Mouse (Mus musculus) myocyte (in vitro differentiated cells): ENCODE results near the gene Tada3. TPM values are rescaled to one million over a fixed set of nuclear protein-coding genes. Genes with fewer than 3 reads are reported as not detected.

Experiments used
- H3K27me3 ChIP-seq: one replicate; pipeline ENCODE4 v1.6.1; 2011; ENCODE audit not compliant: control insufficient read depth, insufficient read depth, insufficient read length
- H3K36me3 ChIP-seq: one replicate; pipeline ENCODE4 v1.6.1; 2011; ENCODE audit not compliant: control insufficient read depth, insufficient read depth
- H3K4me2 ChIP-seq: one replicate; pipeline ENCODE4 v1.6.1; 2011; ENCODE audit warnings: low read depth, control low read depth
- H3K4me3 ChIP-seq: one replicate; pipeline ENCODE4 v1.5.1; 2011; ENCODE audit warnings: mild to moderate bottlenecking, control low read depth, moderate library complexity
- H3K79me2 ChIP-seq: one replicate; pipeline ENCODE4 v1.6.1; 2011; ENCODE audit not compliant: control insufficient read depth, insufficient read depth
- H3ac ChIP-seq: one replicate; pipeline ENCODE4 v1.6.1; 2011; ENCODE audit not compliant: control insufficient read depth, insufficient read length
- CEBPB ChIP-seq: IDR thresholded peaks from 2 replicates; pipeline ENCODE4 v1.6.1; 2011; ENCODE audit warnings: mild to moderate bottlenecking, moderate library complexity; ENCODE audit not compliant: poor library complexity, insufficient read depth, severe bottlenecking
- E2F4 ChIP-seq: IDR thresholded peaks from one replicate; pipeline ENCODE4 v1.6.1; 2011; ENCODE audit warnings: mild to moderate bottlenecking, control low read depth, moderate library complexity; ENCODE audit not compliant: insufficient read depth
- MAX ChIP-seq: IDR thresholded peaks from one replicate; pipeline ENCODE4 v1.6.1; 2011; ENCODE audit warnings: low read depth, mild to moderate bottlenecking, control low read depth
- MYOD1 ChIP-seq, 3 experiments: IDR thresholded peaks; one replicate each; pipeline ENCODE4 v1.6.1; 2011; ENCODE audit warnings: control low read depth in 2 of 3, low read depth in 2 of 3, mild to moderate bottlenecking in 2 of 3, moderate library complexity in 1 of 3; ENCODE audit not compliant: insufficient read length in 2 of 3, control insufficient read depth in 1 of 3
- MYOG ChIP-seq, 3 experiments: IDR thresholded peaks; one replicate each; pipeline ENCODE4 v1.6.1; 2011; ENCODE audit warnings: control low read depth in 2 of 3, low read depth in 2 of 3, mild to moderate bottlenecking in 2 of 3; ENCODE audit not compliant: insufficient read length in 2 of 3, control insufficient read depth in 1 of 3, insufficient read depth in 1 of 3
- POLR2A ChIP-seq: IDR thresholded peaks from one replicate; pipeline ENCODE4 v1.6.1; 2011; ENCODE audit warnings: low read depth, mild to moderate bottlenecking, control low read depth, moderate library complexity; ENCODE audit not compliant: insufficient read length
- POLR2AphosphoS2 ChIP-seq: IDR thresholded peaks from one replicate; pipeline ENCODE4 v1.6.1; 2011; ENCODE audit warnings: low read depth, control low read depth; ENCODE audit not compliant: insufficient read length
- REST ChIP-seq: IDR thresholded peaks from one replicate; pipeline ENCODE4 v1.6.1; 2011; ENCODE audit warnings: mild to moderate bottlenecking, control low read depth, moderate library complexity; ENCODE audit not compliant: insufficient read depth, insufficient read length
- SRF ChIP-seq: IDR thresholded peaks from one replicate; pipeline ENCODE4 v1.6.1; 2011; ENCODE audit warnings: low read depth; ENCODE audit not compliant: control insufficient read depth, insufficient read length
- TCF12 ChIP-seq: IDR thresholded peaks from one replicate; pipeline ENCODE4 v1.6.1; 2011; ENCODE audit warnings: mild to moderate bottlenecking, control low read depth; ENCODE audit not compliant: poor library complexity, insufficient read depth, severe bottlenecking
- TCF3 ChIP-seq: IDR thresholded peaks from one replicate; pipeline ENCODE4 v1.6.1; 2011; ENCODE audit warnings: low read depth, control low read depth; ENCODE audit not compliant: insufficient read length
- USF1 ChIP-seq: IDR thresholded peaks from one replicate; pipeline ENCODE4 v1.6.1; 2011; ENCODE audit warnings: low read depth, mild to moderate bottlenecking, control low read depth, moderate library complexity
- polyA plus RNA-seq: library from polyadenylated mRNA; unstranded; fragments of >200 nt; fragmentation: generic; extraction: Trizol; gene quantifications from one replicate; pipeline ENCODE4 v1.2.1, GENCODE M21; 2012; ENCODE audit warnings: missing spikeins

Tada3 gene
- polyA plus RNA-seq, 1 experiment, result 32.1 TPM

- no peak overlapping the region for H3K4me3 ChIP-seq
- no peaks in the 10 kb centered on the region for H3K79me2 ChIP-seq
- no peak overlapping the region for H3K4me2 ChIP-seq
- H3ac ChIP-seq, result no peak overlapping the region
- no peaks in the 10 kb centered on the region for H3K27me3 ChIP-seq
- H3K36me3 ChIP-seq, result no peaks in the 10 kb centered on the region
- no peak for TF ChIP-seq CEBPB
- TF ChIP-seq MYOG (IDR thresholded peaks at IDR 0.05; ENCODE audit: control insufficient read depth in 1 of 3, insufficient read depth in 1 of 3, insufficient read length in 2 of 3, low read depth in 2 of 3), result no peak
- no peak for TF ChIP-seq POLR2A
- TF ChIP-seq SRF, result no peak
- TF ChIP-seq REST, result no peak
- TF ChIP-seq TCF3, result no peak
- TF ChIP-seq E2F4, result no peak
- TF ChIP-seq USF1, result no peak
- TF ChIP-seq POLR2AphosphoS2, result no peak
- no peak for TF ChIP-seq TCF12
- no peak for TF ChIP-seq MYOD1 (IDR thresholded peaks at IDR 0.05; ENCODE audit: control insufficient read depth in 1 of 3, insufficient read length in 2 of 3, low read depth in 2 of 3)
- no peak for TF ChIP-seq MAX
These were observed 26.0 kb downstream of the Tada3 start for GRCm38 (mm10) chr6:113351653-113352052.

GRCm38 (mm10) chr6:113351161-113351560, 26.5 kb downstream of the Tada3 start:
- Histone ChIP-seq H3K79me2 (no peaks in the 10 kb centered on the region), H3K36me3 (no peaks in the 10 kb centered on the region), H3K27me3 (no peaks in the 10 kb centered on the region), H3K4me2 (no peak overlapping the region), H3K4me3 (no peak overlapping the region), H3ac (no peak overlapping the region)
- TF ChIP-seq USF1, result no peak
- TF ChIP-seq SRF, result no peak
- TF ChIP-seq TCF12, result no peak
- no peak for TF ChIP-seq POLR2AphosphoS2
- TF ChIP-seq MYOD1 (IDR thresholded peaks at IDR 0.05; ENCODE audit: control insufficient read depth in 1 of 3, insufficient read length in 2 of 3, low read depth in 2 of 3), result no peak
- no peak for TF ChIP-seq REST
- TF ChIP-seq E2F4, result no peak
- TF ChIP-seq MYOG (IDR thresholded peaks at IDR 0.05; ENCODE audit: control insufficient read depth in 1 of 3, insufficient read depth in 1 of 3, insufficient read length in 2 of 3, low read depth in 2 of 3), result no peak
- TF ChIP-seq CEBPB, result no peak
- no peak for TF ChIP-seq POLR2A
- TF ChIP-seq TCF3, result no peak
- no peak for TF ChIP-seq MAX

DNA sequence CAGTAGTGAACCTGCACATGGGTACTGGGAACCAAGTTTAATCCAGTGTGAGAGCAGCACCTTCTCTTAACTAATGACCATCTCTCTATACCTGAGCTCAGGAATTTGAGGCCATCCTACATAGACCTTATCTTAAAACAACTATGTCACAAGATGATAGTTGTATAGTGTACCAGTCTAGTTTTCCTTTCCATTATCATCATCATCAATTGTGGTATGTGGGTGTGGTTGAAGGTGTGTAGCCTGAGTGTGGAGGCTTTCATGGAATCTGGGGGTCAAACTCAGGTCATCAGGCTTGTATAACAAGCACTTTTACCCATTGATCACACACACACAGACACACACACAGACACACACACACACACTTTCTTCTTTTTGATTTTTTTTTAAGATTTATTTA, 27.1 kb downstream of the Tada3 start:
- TF ChIP-seq MYOG (IDR thresholded peaks at IDR 0.05; ENCODE audit: control insufficient read depth in 1 of 3, insufficient read depth in 1 of 3, insufficient read length in 2 of 3, low read depth in 2 of 3) (no peak), TCF3 (no peak), REST (no peak), POLR2A (no peak), USF1 (no peak), MAX (no peak), TCF12 (no peak), E2F4 (no peak), SRF (no peak), POLR2AphosphoS2 (no peak), MYOD1 (IDR thresholded peaks at IDR 0.05; ENCODE audit: control insufficient read depth in 1 of 3, insufficient read length in 2 of 3, low read depth in 2 of 3) (no peak)
- no peaks in the 10 kb centered on the region for H3K79me2 ChIP-seq

DNA sequence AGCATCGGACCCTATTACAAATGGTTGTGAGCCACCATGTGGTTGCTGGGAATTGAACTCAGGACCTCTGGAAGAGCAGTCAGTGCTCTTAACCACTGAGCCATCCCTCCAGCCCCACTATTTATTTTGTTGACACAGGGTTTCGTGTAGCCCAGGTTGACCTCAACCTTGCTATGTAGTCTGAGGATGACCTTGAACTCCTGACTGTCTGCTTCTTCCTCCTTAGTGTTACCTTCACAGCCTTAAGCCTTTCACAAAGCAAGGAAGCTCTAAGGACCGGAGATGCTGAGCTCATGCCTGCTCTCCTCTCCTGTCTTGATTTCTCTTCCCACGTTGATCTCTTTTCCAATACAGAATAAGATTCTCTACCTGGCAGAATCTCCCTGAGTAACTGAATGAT, 30.8 kb downstream of the Tada3 start:
- H3K79me2 ChIP-seq, result no peaks in the 10 kb centered on the region

More for the DNA sequence above, 27.1 kb downstream of the Tada3 start:
- no peaks in the 10 kb centered on the region for H3K27me3 ChIP-seq
- no peak overlapping the region for H3K4me2 ChIP-seq
- no peaks in the 10 kb centered on the region for H3K36me3 ChIP-seq
- H3ac ChIP-seq, result no peak overlapping the region
- H3K4me3 ChIP-seq, result no peak overlapping the region

More for the DNA sequence above, 30.8 kb downstream of the Tada3 start:
- Histone ChIP-seq H3K27me3 (no peaks in the 10 kb centered on the region), H3K36me3 (no peaks in the 10 kb centered on the region), H3K4me3 (no peak overlapping the region), H3K4me2 (no peak overlapping the region), H3ac (no peak overlapping the region)
- no peak for TF ChIP-seq MYOD1 (IDR thresholded peaks at IDR 0.05; ENCODE audit: control insufficient read depth in 1 of 3, insufficient read length in 2 of 3, low read depth in 2 of 3)
- no peak for TF ChIP-seq USF1
- TF ChIP-seq E2F4, result no peak
- TF ChIP-seq MAX, result no peak
- TF ChIP-seq TCF3, result no peak
- TF ChIP-seq REST, result no peak
- no peak for TF ChIP-seq TCF12
- no peak for TF ChIP-seq SRF
- no peak for TF ChIP-seq MYOG (IDR thresholded peaks at IDR 0.05; ENCODE audit: control insufficient read depth in 1 of 3, insufficient read depth in 1 of 3, insufficient read length in 2 of 3, low read depth in 2 of 3)
- TF ChIP-seq POLR2AphosphoS2, result no peak
- TF ChIP-seq CEBPB, result no peak
- no peak for TF ChIP-seq POLR2A
